Mouse (Mus musculus): ENCODE results near the gene Tnrc6c.

GRCm38 (mm10) chr11:117762246-117762645 is 108.2 kb downstream of the Tnrc6c start:
- TF ChIP-seq CTCF (IDR thresholded peaks at IDR 0.05; ENCODE audit: extremely low read depth, insufficient read depth, insufficient read length, insufficient replicate concordance) (no peak), POLR2A (IDR thresholded peaks at IDR 0.05; ENCODE audit: low read depth, low read length) (no peak)
